ENCODE assay signal across 9 mouse cellular contexts in genomic region chr17:3570876-3571275, GRCm38 (mm10). TPM values are rescaled to one million over a fixed set of nuclear protein-coding genes. Genes with fewer than 3 reads are reported as not detected.
DNase-seq lines count a peak whose midpoint lies in the region; ATAC-seq and TF ChIP-seq lines count a peak whose summit lies in the region.
"Had no signal": no experiment of that assay in that cellular context is flagged by ENCODE, and none has a peak within 500 bp of the region (broad histone marks: within the 10 kb centered on the region; RNA-seq: fewer than 3 reads in every experiment).

No protein-coding gene starts in this region.

- H3K4me3 ChIP-seq in thymus, adult 2 months (ENCODE audit: control insufficient read depth, insufficient read depth, low read length): no peak overlapping the region
- no peak overlapping the region for H3K4me3 ChIP-seq in intestine, embryonic 15.5 days (replicated peaks)
- H3K4me3 ChIP-seq in myocyte: no peak overlapping the region
- H3K4me3 ChIP-seq: erythroblast, embryonic 14.5 days had no signal

- H3K9me3 ChIP-seq in intestine, embryonic 15.5 days: no peaks in the 10 kb centered on the region

- ATAC-seq in common myeloid progenitor, adult 5-6 weeks (replicated peaks; ENCODE audit: low read depth, poor library complexity, severe bottlenecking): peak; percentile 82
- peak; percentile 31; the same call in 1 of the 2 replicates for ATAC-seq in intestine, embryonic 15.5 days

- TF ChIP-seq POLR2A in thymus, adult 2 months (IDR thresholded peaks at IDR 0.05; ENCODE audit: control insufficient read depth, extremely low read depth, insufficient read depth, low read length, poor library complexity): no peak
- no peak for TF ChIP-seq POLR2A in myocyte (IDR thresholded peaks at IDR 0.05; ENCODE audit: insufficient read length, low read depth)

- no peaks in the 10 kb centered on the region for H3K79me2 ChIP-seq in myocyte (ENCODE audit: control insufficient read depth, insufficient read depth)

- no peaks in the 10 kb centered on the region for H3K27me3 ChIP-seq in thymus, adult 2 months (ENCODE audit: control insufficient read depth, insufficient read depth, low read length)
- no peaks in the 10 kb centered on the region for H3K27me3 ChIP-seq in intestine, embryonic 15.5 days (replicated peaks)
- H3K27me3 ChIP-seq in myocyte (ENCODE audit: control insufficient read depth, insufficient read depth, insufficient read length): peaks cover under 1% of the 10 kb centered on the region

- H3K4me2 ChIP-seq in intestine, embryonic 15.5 days (replicated peaks): peak overlapping the region; percentile 20
- H3K4me2 ChIP-seq in myocyte (ENCODE audit: low read depth): peak overlapping the region; percentile 75

- no peak overlapping the region for H3ac ChIP-seq in myocyte (ENCODE audit: control insufficient read depth, insufficient read length)

- DNase-seq in thymus, adult 2 months: peak; percentile 36
- no peak for DNase-seq in thymus, adult 18-20 months
- DNase-seq in gastrocnemius, postnatal 14 days: peak; percentile 64
- DNase-seq in left cerebral cortex, postnatal 36 days (ENCODE audit: low spot score in 2 of 2): peak; percentile 59 to 76
- DNase-seq in testis, postnatal 10 days (ENCODE audit: low spot score): peak; percentile 91

- WGBS in thymus, adult 2 months: 9% methylated on average over 12 of the region's 12 CpGs
- 2% methylated on average over 12 of the region's 12 CpGs for WGBS in intestine, embryonic 15.5 days

- H3K4me1 ChIP-seq in thymus, adult 2 months (replicated peaks; ENCODE audit: control insufficient read depth, insufficient read depth, low read length): no peaks in the 10 kb centered on the region
- H3K4me1 ChIP-seq in intestine, embryonic 15.5 days (replicated peaks): no peaks in the 10 kb centered on the region

- no peak overlapping the region for H3K9ac ChIP-seq in intestine, embryonic 15.5 days

- H3K36me3 ChIP-seq in thymus, adult 2 months (ENCODE audit: control insufficient read depth, insufficient read depth, low read length): no peaks in the 10 kb centered on the region
- no peaks in the 10 kb centered on the region for H3K36me3 ChIP-seq in intestine, embryonic 15.5 days
- H3K36me3 ChIP-seq in myocyte (ENCODE audit: control insufficient read depth, insufficient read depth): no peaks in the 10 kb centered on the region

- TF ChIP-seq CTCF in thymus, adult 2 months (IDR thresholded peaks at IDR 0.05; ENCODE audit: borderline replicate concordance, control insufficient read depth, extremely low read depth, insufficient read depth, low read length, poor library complexity): no peak

- no peak overlapping the region for H3K27ac ChIP-seq in thymus, adult 2 months (ENCODE audit: control insufficient read depth, insufficient read depth, low read length)
- no peak overlapping the region for H3K27ac ChIP-seq in intestine, embryonic 15.5 days

- intact Hi-C loops in gastrocnemius, postnatal 14 days (cut with DNase I; ENCODE audit: low total_unique reads): loop anchor here (5.0 kb wide), 1 partner anchor 221 kb away; no protein-coding TSS in a partner anchor
- intact Hi-C loops in left cerebral cortex, postnatal 36 days (cut with DNase I): loop anchor here (2.0 kb wide), 1 partner anchor 222 kb away; no protein-coding TSS in a partner anchor

TF ChIP-seq in myocyte, 11 proteins besides CTCF, POLR2A, EP300 and RAD21:
- no peak for TF ChIP-seq POLR2AphosphoS2 (IDR thresholded peaks at IDR 0.05; ENCODE audit: insufficient read length, low read depth)
- no peak for TF ChIP-seq MYOD1 (IDR thresholded peaks at IDR 0.05; ENCODE audit: control insufficient read depth in 1 of 3, insufficient read length in 2 of 3, low read depth in 2 of 3)
- no peak for TF ChIP-seq MYOG (IDR thresholded peaks at IDR 0.05; ENCODE audit: control insufficient read depth in 1 of 3, insufficient read depth in 1 of 3, insufficient read length in 2 of 3, low read depth in 2 of 3)
- TF ChIP-seq TCF12 (IDR thresholded peaks at IDR 0.05; ENCODE audit: insufficient read depth, poor library complexity, severe bottlenecking): no peak
- no peak for TF ChIP-seq TCF3 (IDR thresholded peaks at IDR 0.05; ENCODE audit: insufficient read length, low read depth)
- no peak for TF ChIP-seq MAX (IDR thresholded peaks at IDR 0.05; ENCODE audit: low read depth)
- TF ChIP-seq USF1 (IDR thresholded peaks at IDR 0.05; ENCODE audit: low read depth): no peak
- TF ChIP-seq E2F4 (IDR thresholded peaks at IDR 0.05; ENCODE audit: insufficient read depth): no peak
- TF ChIP-seq SRF (IDR thresholded peaks at IDR 0.05; ENCODE audit: control insufficient read depth, insufficient read length, low read depth): no peak
- no peak for TF ChIP-seq CEBPB (IDR thresholded peaks at IDR 0.05; ENCODE audit: insufficient read depth, poor library complexity, severe bottlenecking)
TF ChIP-seq in myocyte: peak in this region for 0.

RNA-seq across cellular contexts. Expression of gene Tfb1m, which starts 13.3 kb away (rescaled TPM):
- polyA plus RNA-seq in thymus, adult 2 months (2012; rRNA removed): 2.5 and 2.6 TPM in 2 replicates
- total RNA-seq in common myeloid progenitor, adult 5-6 weeks (2017): 11.6 and 16.2 TPM in 2 replicates
- 1 to 10 TPM; 7.6 to 7.8 TPM for total RNA-seq in gastrocnemius, postnatal 14 days (2021)
- polyA plus RNA-seq in intestine, embryonic 15.5 days (2015; fragmentation: Nextera tagmentation; extraction: Ambion mirVana): 17.7 and 18.4 TPM in 2 replicates
- total RNA-seq in left cerebral cortex, postnatal 36 days (2021): 1 to 10 TPM; 6.6 to 7.2 TPM
- 9.3 TPM for polyA plus RNA-seq in myocyte (2012; fragmentation: generic; extraction: Trizol)

RNA-seq across cellular contexts. Expression of gene Cldn20, which starts 38.5 kb away (rescaled TPM):
- not detected in 2 replicates for polyA plus RNA-seq in thymus, adult 2 months (2012; rRNA removed)
- not detected in 2 replicates for total RNA-seq in common myeloid progenitor, adult 5-6 weeks (2017)
- total RNA-seq in gastrocnemius, postnatal 14 days (2021): not detected
- not detected in 2 replicates for polyA plus RNA-seq in intestine, embryonic 15.5 days (2015; fragmentation: Nextera tagmentation; extraction: Ambion mirVana)
- 1 to 10 TPM; 1.2 to 2.4 TPM for total RNA-seq in left cerebral cortex, postnatal 36 days (2021)
- polyA plus RNA-seq in myocyte (2012; fragmentation: generic; extraction: Trizol): 0.19 TPM
- polyA plus RNA-seq: erythroblast, embryonic 14.5 days had no signal

Comparison
In these comparisons a context has a peak if more than half of its experiments do, and no peak if none do; other contexts are left out.
1. DNase-seq: peak in thymus, adult 2 months (single experiment), gastrocnemius, postnatal 14 days (single experiment), left cerebral cortex, postnatal 36 days (2 of 2) and testis, postnatal 10 days (single experiment); none in thymus, adult 18-20 months (0 of 2).